Mouse (Mus musculus) embryo, embryonic 9.5 days (tissue): ENCODE data around the gene Sec62.

Experiments
- DNase-seq: peaks from one replicate; pipeline ENCODE4 v3.0.0-alpha.2; 2017; ENCODE audit errors: extremely low spot score

Sec62 gene

DNA sequence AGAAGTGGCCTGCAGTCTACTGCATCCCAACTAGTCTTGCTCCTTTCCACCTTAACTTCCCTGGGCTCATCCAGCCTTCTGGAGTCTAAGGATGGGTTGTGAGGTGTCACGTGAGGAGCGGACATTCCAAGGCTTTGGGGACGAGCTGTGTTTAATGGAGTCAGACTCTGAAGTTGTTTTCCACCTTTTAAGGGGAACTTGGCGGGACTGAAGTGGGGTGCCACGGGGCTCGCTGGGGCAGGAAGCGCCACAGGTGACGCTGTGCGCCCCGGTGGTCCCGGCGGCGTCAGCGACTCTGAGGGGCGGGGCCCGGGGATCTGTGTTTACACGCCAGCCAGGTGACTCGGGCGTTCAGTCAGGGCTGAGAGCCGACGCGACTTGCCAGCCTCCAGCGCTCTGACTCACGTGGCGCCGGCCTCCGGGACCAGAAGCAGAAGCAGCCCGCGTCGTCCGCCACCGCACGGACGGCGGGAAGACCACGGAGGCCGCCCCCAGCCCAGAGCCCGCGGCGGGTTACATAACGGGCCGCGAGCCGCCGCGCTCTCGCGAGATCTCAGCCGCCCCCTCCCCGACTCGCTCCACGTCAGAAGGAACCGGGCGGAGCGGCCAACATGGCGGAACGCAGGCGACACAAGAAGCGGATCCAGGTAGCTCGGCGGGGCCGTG, at the start of gene Sec62:
TSS of gene Sec62 (plus strand) at position 139 of the 666 bp plus-strand sequence.
- peak; percentile 94 for DNase-seq

- no peak for DNase-seq
Measured at GRCm38 (mm10) chr3:30742891-30743290, 49.8 kb upstream of the Sec62 start.

DNA sequence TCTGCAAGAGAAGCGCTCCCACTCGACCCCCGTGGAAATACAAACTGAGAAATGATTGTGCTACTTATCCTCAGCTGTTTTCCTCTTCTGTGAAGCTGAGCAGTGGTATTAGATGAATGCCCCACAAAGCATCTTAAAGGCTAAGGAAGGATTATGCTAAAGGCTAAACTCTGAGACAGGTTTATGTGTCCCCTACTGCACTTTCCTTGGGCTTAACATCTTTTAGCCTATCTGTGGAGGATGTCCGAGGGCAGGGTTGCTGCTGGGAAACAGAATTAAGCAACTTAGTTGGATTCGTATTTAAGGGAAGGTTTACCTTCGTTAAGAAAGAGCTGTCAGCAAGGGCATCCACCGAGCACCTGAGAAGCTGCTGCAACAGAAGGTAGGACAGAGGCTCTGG, 46.7 kb upstream of the Sec62 start, which contains the start of gene Samd7:
TSS of gene Samd7 (plus strand) at position 288 of the 400 bp plus-strand sequence.
- DNase-seq: no peak

DNA sequence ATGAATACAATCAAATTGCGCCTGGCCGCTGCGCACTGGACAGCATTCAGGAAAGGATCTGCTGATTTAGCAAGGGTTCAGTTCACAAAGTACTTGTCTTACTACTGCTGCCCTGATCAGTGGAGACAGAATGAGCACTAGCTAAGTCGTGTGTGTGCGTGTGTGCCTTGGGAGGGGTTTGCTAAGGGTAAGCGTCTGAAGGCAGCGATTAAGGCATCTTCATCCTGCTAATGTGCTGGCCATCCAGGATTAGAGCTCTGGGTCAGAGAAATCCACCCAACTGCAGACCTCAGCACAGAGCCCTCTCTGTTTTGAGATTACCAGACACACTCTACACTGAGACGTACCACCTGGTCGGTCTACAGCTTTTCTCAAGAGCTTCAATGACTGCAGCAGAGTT, 44.4 kb upstream of the Sec62 start:
- DNase-seq: no peak

DNA sequence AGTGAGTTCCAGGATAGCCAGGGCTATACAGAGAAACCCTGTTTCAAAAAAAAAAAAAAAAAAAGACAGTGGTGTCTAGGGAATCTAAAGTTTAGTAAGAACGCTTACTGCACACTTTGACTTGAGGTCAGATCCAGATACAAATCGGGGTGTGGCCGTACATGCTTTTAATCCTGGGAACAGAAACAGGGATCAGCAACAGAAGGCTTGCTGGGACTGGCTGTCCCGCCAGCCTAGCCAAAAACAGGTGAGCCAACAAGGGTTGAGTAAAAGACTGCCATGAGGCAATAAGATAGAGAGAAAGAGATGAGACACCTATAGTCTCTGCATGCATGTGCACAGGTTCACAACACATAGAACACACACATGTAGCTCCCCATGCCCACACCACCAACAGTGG, 38.0 kb upstream of the Sec62 start:
- DNase-seq: no peak

DNA sequence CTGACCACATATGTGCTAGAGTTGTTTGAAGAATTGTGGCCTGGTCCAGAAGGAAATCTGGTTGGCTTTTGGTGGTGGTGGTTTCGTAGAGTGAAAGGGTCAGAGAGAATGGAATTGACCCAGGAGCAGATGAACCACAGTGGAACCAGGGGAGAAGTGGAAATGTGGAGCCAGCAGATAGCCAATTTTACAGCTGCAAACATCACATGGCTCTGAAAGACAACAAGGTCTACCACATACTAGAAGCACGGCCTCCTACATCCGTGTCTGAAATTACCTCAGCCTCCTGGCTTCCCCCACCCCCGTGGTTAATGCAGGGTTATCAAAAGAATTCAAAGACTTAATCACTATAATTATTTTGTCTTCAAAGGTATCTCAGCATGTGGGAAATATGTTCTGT, 27.8 kb upstream of the Sec62 start:
- no peak for DNase-seq

DNA sequence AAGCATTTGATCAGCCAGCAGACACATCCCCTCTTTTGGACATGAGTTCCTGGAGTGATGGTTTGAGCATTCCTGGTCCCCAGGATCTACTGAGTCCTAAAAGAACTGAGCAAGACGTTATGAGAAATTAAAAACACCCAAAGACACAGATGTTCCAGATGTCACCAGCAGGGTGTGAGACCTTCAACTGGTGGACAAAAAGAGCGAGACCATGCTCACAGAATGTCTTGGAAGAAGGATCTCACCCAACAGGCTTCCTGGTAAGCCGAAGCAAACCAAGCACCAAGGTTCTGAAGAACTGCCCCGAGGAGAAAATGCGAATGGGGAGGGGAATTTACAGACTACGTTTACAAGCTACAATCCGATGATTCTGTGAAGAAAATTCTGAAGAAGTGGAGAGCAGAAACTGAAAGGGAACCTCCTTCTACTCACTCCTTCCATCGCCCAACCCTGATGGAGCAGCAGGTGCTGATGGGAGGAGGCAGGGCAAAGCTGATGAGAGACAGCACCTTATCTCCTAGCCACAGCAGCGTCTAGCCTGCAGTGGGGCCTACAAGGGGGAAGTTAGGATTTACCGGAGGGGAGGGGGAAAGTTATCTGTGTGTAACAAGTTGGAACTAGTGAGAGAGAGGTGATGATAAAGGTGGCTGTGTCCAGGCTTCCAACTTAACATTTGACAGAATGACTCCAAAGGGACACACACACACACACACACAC, 27.2 kb upstream of the Sec62 start:
- DNase-seq: no peak

GRCm38 (mm10) chr3:30766177-30766576, 26.5 kb upstream of the Sec62 start:
- no peak for DNase-seq

DNA sequence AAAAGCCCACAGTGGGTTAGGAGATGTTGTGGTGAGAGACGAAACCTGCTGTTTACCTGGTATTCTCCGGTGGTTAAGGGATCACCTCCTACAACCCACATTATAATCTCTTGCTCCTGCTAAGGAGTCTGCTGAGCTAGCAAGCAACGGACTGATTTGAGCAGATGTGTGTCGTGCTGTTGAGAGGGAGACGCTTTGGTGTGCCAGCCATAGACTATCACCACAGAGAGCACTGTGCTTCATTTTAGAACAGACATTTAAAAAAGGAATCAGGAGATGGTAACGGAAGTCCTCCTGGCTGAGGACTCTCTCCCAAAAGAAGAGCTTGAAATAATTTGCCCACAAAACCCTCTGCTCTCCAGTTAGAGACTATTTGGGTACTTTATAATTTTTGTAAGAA, 25.4 kb upstream of the Sec62 start:
- no peak for DNase-seq

DNA sequence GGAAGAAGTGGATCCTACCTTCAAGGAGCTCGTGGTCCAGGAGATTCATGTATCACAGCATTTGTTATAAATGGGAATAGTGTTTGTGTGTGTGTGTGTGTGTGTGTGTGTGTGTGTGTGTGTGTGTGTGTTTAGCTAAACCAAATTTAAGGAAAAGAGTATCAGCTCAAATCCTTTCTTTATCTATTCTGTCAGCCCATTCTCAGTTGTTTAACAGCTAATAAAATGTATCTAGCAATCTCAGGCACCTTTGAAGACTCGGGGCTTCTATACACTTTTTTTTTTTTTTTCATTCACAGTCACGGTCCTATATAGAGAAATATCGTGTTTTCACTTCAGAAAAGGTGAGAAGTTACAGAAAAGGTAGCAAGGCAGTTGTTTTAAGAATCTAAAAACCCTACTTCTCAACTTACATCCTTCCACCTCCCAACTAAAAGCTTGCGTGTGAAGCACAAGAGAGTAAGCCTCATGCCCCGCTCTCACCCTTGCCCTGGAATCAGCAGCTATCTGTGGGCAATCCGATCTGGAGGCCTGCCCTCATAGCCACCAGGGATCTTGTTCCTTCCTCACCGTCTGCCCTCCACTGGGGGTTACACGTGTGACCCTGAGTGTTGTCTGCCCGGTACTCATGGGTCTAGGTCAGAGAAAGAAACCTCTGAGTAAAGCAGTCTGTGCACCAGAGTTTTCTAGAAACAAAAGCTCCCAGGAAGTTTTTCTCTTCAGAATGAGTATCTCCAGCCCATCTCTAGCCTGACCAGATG, 22.7 kb upstream of the Sec62 start:
- DNase-seq: no peak

DNA sequence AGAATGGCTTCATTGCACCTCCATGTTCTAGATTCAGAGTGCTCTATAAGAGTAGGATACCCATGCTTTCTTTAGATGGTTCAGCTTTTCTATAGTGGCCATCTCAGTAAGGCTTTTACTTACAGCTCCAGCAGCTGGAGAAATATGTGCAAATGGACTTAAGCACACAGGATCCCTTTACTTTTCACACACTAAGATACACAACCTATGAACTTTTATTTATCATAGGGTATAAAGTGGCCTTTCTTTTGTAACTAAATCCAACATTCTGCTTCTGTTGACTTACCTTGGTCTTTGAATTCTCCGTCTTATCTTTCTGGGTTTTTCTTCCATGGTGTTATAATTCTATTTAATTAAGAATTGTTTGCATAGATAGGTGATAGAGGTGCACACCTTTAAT, 21.1 kb upstream of the Sec62 start:
- DNase-seq: no peak

- DNase-seq: no peak
Measured at GRCm38 (mm10) chr3:30772631-30773030, 20.0 kb upstream of the Sec62 start.

- DNase-seq: no peak
Measured at GRCm38 (mm10) chr3:30774677-30775076, 18.0 kb upstream of the Sec62 start.

DNA sequence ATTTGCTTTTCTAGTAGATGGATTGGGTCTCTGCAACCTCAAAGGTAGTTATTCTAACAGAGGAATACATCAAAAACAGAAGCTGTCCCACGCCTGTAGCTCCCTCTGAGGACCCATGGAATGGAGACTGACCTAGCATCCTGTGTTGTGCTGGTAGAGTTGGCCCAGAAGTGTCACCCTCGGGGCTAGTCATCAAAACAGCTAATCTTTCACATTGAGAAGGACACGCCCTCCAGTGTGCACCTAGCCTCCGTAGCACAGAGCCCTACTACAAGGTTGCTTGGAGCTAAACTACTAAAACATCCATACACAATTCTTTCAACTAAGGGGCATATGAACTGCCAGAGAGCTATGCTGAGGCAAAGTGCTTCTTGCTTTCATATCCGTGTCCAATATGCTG, 14.7 kb upstream of the Sec62 start:
- no peak for DNase-seq

DNA sequence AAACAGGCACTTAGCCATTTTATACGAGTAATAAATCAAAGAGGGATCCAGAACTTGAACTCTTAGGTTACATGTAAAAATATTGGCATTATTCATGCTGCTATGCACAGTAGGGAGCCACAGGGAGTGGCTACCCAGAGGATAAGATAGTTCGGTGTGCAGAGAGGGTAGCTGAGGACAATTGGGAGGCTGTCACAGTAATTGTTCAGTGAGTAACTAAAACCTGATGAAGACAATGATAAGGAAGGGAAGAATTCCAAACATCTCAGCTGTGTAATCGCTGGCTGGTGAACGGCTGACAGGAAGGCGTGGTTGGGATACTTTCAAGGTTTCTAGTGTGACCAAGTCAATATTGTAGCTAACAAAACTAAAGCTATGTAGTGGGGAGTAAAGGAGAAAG, 4.1 kb upstream of the Sec62 start:
- DNase-seq: no peak

DNA sequence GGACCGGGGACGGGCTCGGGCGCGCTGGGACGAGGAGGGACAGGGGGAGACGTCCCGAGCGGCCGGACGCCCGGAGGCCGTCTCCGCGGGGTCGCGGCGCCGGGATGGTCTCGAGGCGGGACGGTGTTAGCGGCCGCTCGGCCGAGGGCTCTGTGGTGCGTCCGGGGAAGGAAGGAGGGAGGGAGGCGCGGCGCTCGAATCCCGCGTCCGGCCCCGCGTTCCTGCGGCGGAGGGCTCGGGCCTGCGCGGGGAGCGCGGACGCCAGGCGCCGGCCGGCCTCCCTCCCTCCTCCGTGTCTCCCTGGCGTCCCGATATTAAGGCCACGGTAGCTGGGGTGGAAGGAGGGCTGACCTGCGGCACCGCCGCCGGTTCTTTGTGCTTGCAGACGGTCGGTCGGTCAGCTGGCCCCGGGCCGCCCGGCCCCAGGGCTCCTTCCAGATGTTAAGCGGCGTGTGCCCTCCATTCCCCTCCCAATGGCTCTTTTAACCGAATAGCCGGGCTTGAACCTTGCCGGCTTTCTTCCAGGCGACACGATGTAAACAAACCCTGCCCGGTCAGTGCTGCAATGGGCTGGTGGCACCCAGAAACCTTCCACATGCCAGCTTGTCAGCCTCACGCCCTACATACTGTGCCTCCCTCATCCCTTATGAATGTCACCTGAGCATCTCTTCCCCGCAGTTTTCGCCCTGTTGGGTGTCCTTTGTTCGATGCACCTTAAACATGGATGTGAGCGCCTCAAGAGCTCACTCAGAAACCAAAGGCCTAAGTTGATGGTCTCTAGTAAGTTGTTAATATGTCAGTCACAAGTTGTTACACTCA, 937 bp downstream of the Sec62 start:
- DNase-seq: no peak

GRCm38 (mm10) chr3:30802171-30802570, 9.5 kb downstream of the Sec62 start:
- no peak for DNase-seq

GRCm38 (mm10) chr3:30812881-30813280, 20.2 kb downstream of the Sec62 start:
- no peak for DNase-seq

DNA sequence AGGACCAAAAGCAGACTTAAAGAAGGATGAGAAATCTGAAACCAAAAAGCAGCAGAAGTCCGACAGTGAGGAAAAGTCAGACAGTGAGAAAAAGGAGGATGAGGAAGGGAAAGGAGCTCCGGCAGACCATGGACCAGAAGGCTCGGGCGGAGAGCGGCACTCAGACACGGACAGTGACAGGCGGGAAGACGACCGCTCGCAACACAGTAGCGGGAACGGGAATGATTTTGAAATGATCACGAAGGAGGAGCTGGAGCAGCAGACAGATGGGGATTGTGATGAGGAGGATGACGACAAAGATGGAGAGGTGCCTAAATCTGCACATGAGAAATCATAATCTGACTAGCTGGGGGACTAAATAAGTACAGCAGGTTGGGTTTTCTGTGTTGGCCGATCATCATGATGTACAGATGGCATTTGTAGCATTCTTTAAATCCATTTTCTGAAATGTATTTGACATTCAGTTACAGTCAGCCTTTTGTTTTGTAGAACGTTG, 26.0 kb downstream of the Sec62 start:
- DNase-seq: no peak

DNA sequence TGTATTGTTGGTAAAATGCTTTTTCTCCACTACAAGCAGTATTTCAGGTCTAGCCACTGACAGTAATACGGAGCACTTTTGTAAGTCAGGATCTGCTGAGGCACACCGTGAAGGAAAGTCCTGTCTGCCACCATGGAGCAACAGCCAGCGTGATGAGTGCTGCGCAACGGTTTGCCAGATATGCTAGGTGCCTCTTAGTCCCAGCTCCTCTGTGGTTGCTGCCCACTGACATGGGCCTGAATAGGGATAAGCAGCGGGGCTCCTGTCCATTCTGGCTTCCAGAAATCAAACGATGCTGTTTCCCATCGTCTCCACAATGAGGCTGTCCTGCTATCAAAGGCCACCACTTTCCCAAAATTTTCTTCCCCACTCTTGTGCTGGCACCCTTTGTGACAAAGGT, 29.5 kb downstream of the Sec62 start:
- no peak for DNase-seq

DNA sequence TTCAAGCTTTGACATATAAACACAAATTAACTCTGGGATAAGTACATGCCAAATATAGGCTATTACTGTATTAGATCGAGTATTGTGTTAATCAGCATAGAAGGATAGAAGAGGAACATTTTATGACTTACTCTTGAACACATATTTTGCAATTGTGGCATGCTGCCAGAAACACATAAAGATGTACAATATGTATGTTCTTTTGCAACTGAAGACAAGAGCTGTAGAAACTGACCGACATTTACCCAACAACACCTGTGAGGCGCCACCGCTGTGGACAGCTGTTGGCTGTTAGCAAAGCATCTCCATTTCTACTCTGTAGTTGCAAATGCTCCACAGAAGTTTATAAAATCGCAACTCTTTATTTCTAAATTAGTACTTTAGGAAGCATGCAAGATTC, 33.4 kb downstream of the Sec62 start:
- no peak for DNase-seq
